In genomic region chr13:92425758-92426264, GRCm38 (mm10) we compare ENCODE assay signal across 10 mouse cellular contexts. TPM values are rescaled to one million over a fixed set of nuclear protein-coding genes. Genes with fewer than 3 reads are reported as not detected.
DNase-seq lines count a peak whose midpoint lies in the region; ATAC-seq lines count a peak whose summit lies in the region.
"Had no signal": no experiment of that assay in that cellular context is flagged by ENCODE, and none has a peak within 500 bp of the region (broad histone marks: within the 10 kb centered on the region; RNA-seq: fewer than 3 reads in every experiment).

Gene Ankrd34b (plus strand): TSS chr13:92425896.

- intact Hi-C loops in gastrocnemius, postnatal 14 days (cut with DNase I; ENCODE audit: low total_unique reads), result no loop called here

- no peaks in the 10 kb centered on the region for H3K9me3 ChIP-seq in limb, embryonic 10.5 days (replicated peaks)
- H3K9me3 ChIP-seq in stomach, embryonic 15.5 days, result no peaks in the 10 kb centered on the region

- H3K9ac ChIP-seq in stomach, embryonic 15.5 days, result peak within 1 kb of the TSS; percentile 16; the same call in 1 of the 2 replicates

- H3K4me3 ChIP-seq in limb, embryonic 10.5 days, result peak within 1 kb of the TSS; percentile 71
- H3K4me3 ChIP-seq in stomach, embryonic 15.5 days (replicated peaks), result peak within 1 kb of the TSS; percentile 54
- H3K4me3 ChIP-seq: myocyte had no signal

- under 1% methylated on average over 54 of the region's 54 CpGs for WGBS in limb, embryonic 10.5 days
- under 1% methylated on average over 54 of the region's 54 CpGs for WGBS in stomach, embryonic 15.5 days

- no peaks in the 10 kb centered on the region for H3K36me3 ChIP-seq in limb, embryonic 10.5 days
- no peaks in the 10 kb centered on the region for H3K36me3 ChIP-seq in stomach, embryonic 15.5 days

- DNase-seq in gastrocnemius, postnatal 14 days, result peak; percentile 15
- DNase-seq in gastrocnemius, adult 8-10 months (ENCODE audit: low spot score in 2 of 2), result no peak
- DNase-seq in cerebellum, adult 9-11 months, result peak; percentile 93
- peak; percentile 22 to 51 for DNase-seq in frontal cortex, postnatal 10 days (ENCODE audit: low spot score in 2 of 2)
- DNase-seq in kidney, adult 18-20 months, result peak; percentile 47
- peak; percentile 53 for DNase-seq in limb, embryonic 10.5 days (ENCODE audit: low spot score)
- DNase-seq in mesoderm, embryonic 11.5 days (ENCODE audit: low read depth, low spot score), result peak; percentile 63

- peak within 1 kb of the TSS; percentile 99 for H3K4me2 ChIP-seq in stomach, embryonic 15.5 days

- H3K27me3 ChIP-seq in limb, embryonic 10.5 days (ENCODE audit: low read depth, poor library complexity, severe bottlenecking), result peaks cover 72% of the 10 kb centered on the region
- peaks cover 43% of the 10 kb centered on the region for H3K27me3 ChIP-seq in stomach, embryonic 15.5 days (replicated peaks)

- peak within 1 kb of the TSS; percentile 28 for H3K27ac ChIP-seq in limb, embryonic 10.5 days
- no peak within 1 kb of the TSS for H3K27ac ChIP-seq in stomach, embryonic 15.5 days

- peaks cover 15% of the 10 kb centered on the region for H3K4me1 ChIP-seq in limb, embryonic 10.5 days
- H3K4me1 ChIP-seq in stomach, embryonic 15.5 days, result peaks cover 19% of the 10 kb centered on the region

- ATAC-seq in stomach, embryonic 15.5 days (ENCODE audit: insufficient read depth, low FRiP score, low read depth), result no peak; the same call in 1 of the 2 replicates

RNA-seq across cellular contexts. Expression of gene Ankrd34b, which starts in this region (rescaled TPM):
- not detected for total RNA-seq in gastrocnemius, postnatal 14 days (2021)
- total RNA-seq in gastrocnemius, adult 8-10 months (2022), result not detected
- polyA plus RNA-seq in limb, embryonic 10.5 days (2016; fragmentation: Nextera tagmentation; extraction: Ambion mirVana), result 0.05 TPM in 2 replicates
- polyA plus RNA-seq in stomach, embryonic 15.5 days (2015; fragmentation: Nextera tagmentation; extraction: Ambion mirVana), result 0.08 and 0.13 TPM in 2 replicates
- polyA plus RNA-seq: C2C12, myocyte had no signal

Comparison
In these comparisons a context has a peak if more than half of its experiments do, and no peak if none do; other contexts are left out.
1. Peak in DNase-seq in gastrocnemius, postnatal 14 days; RNA of the gene not detected or under 1 TPM.
2. Peak in DNase-seq, H3K4me3 ChIP-seq and H3K27ac ChIP-seq in limb, embryonic 10.5 days; RNA of the gene not detected or under 1 TPM.
3. DNase-seq: peak in cerebellum, adult 9-11 months (single experiment), frontal cortex, postnatal 10 days (2 of 2), kidney, adult 18-20 months (single experiment) and mesoderm, embryonic 11.5 days (single experiment); none in gastrocnemius, adult 8-10 months (0 of 2).